Mouse (Mus musculus) cortical plate, adult 2 months (tissue): ENCODE results near the gene Cd70.

Experiments
- CTCF ChIP-seq: fragments of 200-500 bp; IDR thresholded peaks from 2 replicates; pipeline ENCODE4 v1.5.1; 2011; ENCODE audit warnings: mild to moderate bottlenecking, control low read depth, low read length; ENCODE audit not compliant: insufficient read depth; ENCODE audit errors: extremely low read depth
- POLR2A ChIP-seq: fragments of 200-500 bp; IDR thresholded peaks from 2 replicates; pipeline ENCODE4 v1.6.1; 2011; ENCODE audit warnings: mild to moderate bottlenecking, low read length, control low read depth; ENCODE audit not compliant: insufficient read depth; ENCODE audit errors: extremely low read depth

- TF ChIP-seq CTCF (no peak), POLR2A (no peak)
Measured at GRCm38 (mm10) chr17:57104496-57104895, 45.1 kb downstream of the Cd70 start.
